Mouse (Mus musculus): ENCODE results near the gene Speer4f1. TPM values are rescaled to one million over a fixed set of nuclear protein-coding genes. Genes with fewer than 3 reads are reported as not detected.

The Speer4f1 gene
- total and polyA plus RNA-seq, 2 experiments from 2014 or later, result not detected

- H3K4me2 ChIP-seq (ENCODE audit: low read depth, low read length), result no peak overlapping the region
- no peak for TF ChIP-seq CTCF (IDR thresholded peaks at IDR 0.05; ENCODE audit: low read depth)
- no peaks in the 10 kb centered on the region for H3K36me3 ChIP-seq (ENCODE audit: insufficient read depth, low read length)
- no peak overlapping the region for H3K27ac ChIP-seq
- no peak overlapping the region for H3K4me3 ChIP-seq (ENCODE audit: low read length)
- 36% methylated on average over 1 of the region's 1 CpGs for WGBS
- peak; percentile 6 for DNase-seq (ENCODE audit: low spot score)
- H3K9me3 ChIP-seq (ENCODE audit: low read length), result no peaks in the 10 kb centered on the region
- H3K27me3 ChIP-seq (ENCODE audit: insufficient read depth, low read length), result no peaks in the 10 kb centered on the region
- no peaks in the 10 kb centered on the region for H3K4me1 ChIP-seq (ENCODE audit: insufficient read depth, low read length)
- ATAC-seq, result no peak
- H3K9ac ChIP-seq (replicated peaks; ENCODE audit: low read length), result no peak overlapping the region
Observed at GRCm38 (mm10) chr5:17500866-17501265, 25.0 kb downstream of the Speer4f1 start.

- no peak overlapping the region for H3K4me3 ChIP-seq (ENCODE audit: low read length)
- no peaks in the 10 kb centered on the region for H3K27me3 ChIP-seq (ENCODE audit: insufficient read depth, low read length)
- no peaks in the 10 kb centered on the region for H3K36me3 ChIP-seq (ENCODE audit: insufficient read depth, low read length)
- no peak overlapping the region for H3K27ac ChIP-seq
- TF ChIP-seq CTCF (IDR thresholded peaks at IDR 0.05; ENCODE audit: low read depth), result no peak
- ATAC-seq (no peak), DNase-seq (ENCODE audit: low spot score) (no peak)
- no peak overlapping the region for H3K4me2 ChIP-seq (ENCODE audit: low read depth, low read length)
- H3K9me3 ChIP-seq (ENCODE audit: low read length), result no peaks in the 10 kb centered on the region
- no peak overlapping the region for H3K9ac ChIP-seq (replicated peaks; ENCODE audit: low read length)
- H3K4me1 ChIP-seq (ENCODE audit: insufficient read depth, low read length), result no peaks in the 10 kb centered on the region
Observed at GRCm38 (mm10) chr5:17505540-17505939, 29.6 kb downstream of the Speer4f1 start.

- H3K4me2 ChIP-seq (ENCODE audit: low read depth, low read length), result no peak overlapping the region
- 72% methylated on average over 3 of the region's 3 CpGs for WGBS
- no peaks in the 10 kb centered on the region for H3K27me3 ChIP-seq (ENCODE audit: insufficient read depth, low read length)
- no peak overlapping the region for H3K27ac ChIP-seq
- H3K4me1 ChIP-seq (ENCODE audit: insufficient read depth, low read length), result no peaks in the 10 kb centered on the region
- DNase-seq (ENCODE audit: low spot score) (no peak), ATAC-seq (no peak)
- H3K36me3 ChIP-seq (ENCODE audit: insufficient read depth, low read length), result no peaks in the 10 kb centered on the region
- no peak for TF ChIP-seq CTCF (IDR thresholded peaks at IDR 0.05; ENCODE audit: low read depth)
- no peak overlapping the region for H3K9ac ChIP-seq (replicated peaks; ENCODE audit: low read length)
- no peak overlapping the region for H3K4me3 ChIP-seq (ENCODE audit: low read length)
- H3K9me3 ChIP-seq (ENCODE audit: low read length), result no peaks in the 10 kb centered on the region
Observed at GRCm38 (mm10) chr5:17508038-17508437, 32.1 kb downstream of the Speer4f1 start.

Other genes with a start within 250 kb of the Speer4f1 start
- not detected in 2 replicates for gene Speer4f2, start 102.9 kb upstream of the Speer4f1 start, total RNA-seq (2014; rRNA removed)
- gene Speer4f2, start 102.9 kb upstream of the Speer4f1 start, polyA plus RNA-seq (2015; fragmentation: Nextera tagmentation; extraction: Ambion mirVana), result not detected in 2 replicates
- 23.5 and 26.1 TPM in 2 replicates for gene Sema3c, start 98.2 kb downstream of the Speer4f1 start, total RNA-seq (2014; rRNA removed)
- 11.3 and 11.6 TPM in 2 replicates for gene Sema3c, start 98.2 kb downstream of the Speer4f1 start, polyA plus RNA-seq (2015; fragmentation: Nextera tagmentation; extraction: Ambion mirVana)